Mouse (Mus musculus) c-Kit-positive CD71-positive TER-119-positive erythroid progenitor cells, embryonic 14.5 days (primary cell): ENCODE data around the gene Acsl6.
"Not testable (repeated sequence)": the region's sequence is repeated elsewhere in the genome, so short reads cannot be mapped to it uniquely, and the experiment has no call there.

ENCODE experiments used
- DNase-seq: peaks from one replicate; pipeline ENCODE4 v3.0.0-alpha.2; 2013; ENCODE audit warnings: low spot score

Gene Acsl6

GRCm38 (mm10) chr11:54391326-54391725, 87.7 kb downstream of the Acsl6 start:
- DNase-seq = no peak

DNA sequence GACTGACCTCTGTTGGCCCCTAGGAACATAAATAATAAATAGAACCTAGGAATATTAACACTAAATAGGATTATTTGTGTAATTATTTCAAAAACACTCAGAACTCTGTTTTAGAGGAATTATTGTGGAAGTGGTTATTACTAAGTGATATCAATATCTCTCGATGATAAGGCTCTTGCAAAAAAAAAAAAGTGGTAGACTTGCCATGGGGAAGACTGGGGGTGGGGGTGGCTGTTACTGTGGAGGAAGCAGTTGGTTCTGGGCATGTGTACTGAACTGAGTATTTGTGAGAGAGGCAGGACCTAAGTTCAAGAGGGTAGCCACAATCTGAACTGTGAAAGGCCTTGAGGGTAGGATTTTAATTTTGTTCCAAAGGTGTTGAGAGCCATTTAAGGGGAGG, 93.1 kb downstream of the Acsl6 start:
- DNase-seq = no peak

DNA sequence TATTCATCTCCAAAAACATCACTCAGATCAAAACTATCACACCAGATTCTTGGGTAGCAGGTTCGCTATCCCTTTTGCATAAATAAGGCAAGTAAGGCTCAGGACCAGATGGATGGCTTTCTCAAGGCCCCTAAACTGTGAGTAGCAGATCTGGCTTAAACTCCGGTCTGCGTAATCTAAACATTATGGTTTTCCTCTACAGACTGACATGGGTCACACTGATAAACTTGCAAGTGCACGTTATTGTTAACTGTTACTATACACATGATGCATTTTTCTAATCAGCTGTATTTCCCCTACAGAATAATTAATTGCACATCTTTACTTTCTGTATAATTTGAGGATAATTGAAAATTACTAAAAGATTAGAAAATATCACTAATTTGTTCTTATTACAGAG, 94.5 kb downstream of the Acsl6 start:
- no peak for DNase-seq

DNA sequence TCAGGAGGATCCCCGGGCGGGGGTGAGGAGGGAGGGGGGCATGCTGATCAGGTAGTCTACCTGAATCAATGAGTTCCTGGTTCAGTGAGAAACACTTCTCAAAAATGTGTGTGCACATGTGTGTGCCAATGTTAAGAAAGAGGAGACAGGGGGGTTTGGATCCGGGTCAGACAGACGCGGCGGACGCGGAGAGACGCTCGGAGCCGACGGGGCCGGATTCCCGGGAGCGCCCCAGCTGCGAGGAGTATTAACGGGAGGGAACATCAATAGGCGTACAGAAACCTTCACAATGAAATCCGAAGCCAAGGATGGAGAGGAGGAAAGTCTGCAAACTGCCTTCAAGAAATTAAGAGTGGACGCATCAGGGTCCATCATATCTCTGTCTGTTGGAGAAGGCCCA, 97.2 kb downstream of the Acsl6 start:
- not testable (repeated sequence) for DNase-seq

- DNase-seq = no peak
Measured at GRCm38 (mm10) chr11:54404885-54405284, 101.3 kb downstream of the Acsl6 start.

DNA sequence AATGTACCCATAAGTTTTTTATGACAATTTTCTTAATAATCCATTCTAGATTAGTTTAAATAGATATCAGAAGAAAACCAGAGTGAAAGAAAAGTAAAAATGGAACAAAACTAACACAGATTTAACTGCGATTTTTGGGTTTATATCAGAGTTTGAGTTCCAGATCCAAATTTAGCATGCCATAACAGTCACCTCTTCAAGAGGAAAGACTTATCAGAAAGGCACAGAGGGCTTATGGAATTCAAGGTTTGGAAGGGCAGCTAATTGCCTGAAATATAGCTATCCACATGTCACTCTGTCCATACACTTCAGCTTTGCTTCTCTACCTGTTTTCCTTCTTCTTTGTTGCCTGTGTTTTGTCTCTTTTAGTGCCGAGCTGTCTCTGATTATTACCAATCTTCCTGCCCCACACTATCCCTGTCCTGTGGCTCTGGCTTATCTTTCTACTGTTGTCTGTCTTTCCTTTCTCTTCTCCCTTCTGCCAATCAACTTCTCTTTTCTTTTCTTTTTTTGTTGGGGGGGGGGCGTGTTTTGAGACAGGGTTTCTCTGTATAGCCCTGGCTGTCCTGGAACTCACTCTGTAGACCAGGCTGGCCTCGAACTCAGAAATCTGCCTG, 103.4 kb downstream of the Acsl6 start:
- DNase-seq = no peak

DNA sequence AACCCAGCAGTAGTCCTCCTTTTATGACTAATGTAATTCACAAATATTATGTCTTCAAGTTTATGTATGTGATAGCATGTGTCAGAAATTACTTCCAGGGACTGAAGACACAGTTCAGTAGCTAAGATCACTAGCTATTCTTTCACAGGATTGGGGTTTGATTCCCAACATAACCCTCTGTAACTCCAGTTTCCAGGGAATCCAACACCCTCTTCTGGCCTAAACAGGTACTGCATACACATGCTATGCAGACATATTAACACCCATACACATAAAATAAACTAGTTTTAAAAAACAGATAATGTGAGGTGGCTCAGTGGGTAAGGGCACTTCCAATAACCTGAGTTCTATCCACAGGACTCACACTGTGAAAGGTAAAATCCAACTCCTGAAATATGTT, 107.0 kb downstream of the Acsl6 start:
- peak; percentile 8 for DNase-seq

- no peak for DNase-seq
Measured at GRCm38 (mm10) chr11:54413017-54413416, 109.4 kb downstream of the Acsl6 start.
